Mouse (Mus musculus): ENCODE measurements around the gene Frrs1l.

DNA sequence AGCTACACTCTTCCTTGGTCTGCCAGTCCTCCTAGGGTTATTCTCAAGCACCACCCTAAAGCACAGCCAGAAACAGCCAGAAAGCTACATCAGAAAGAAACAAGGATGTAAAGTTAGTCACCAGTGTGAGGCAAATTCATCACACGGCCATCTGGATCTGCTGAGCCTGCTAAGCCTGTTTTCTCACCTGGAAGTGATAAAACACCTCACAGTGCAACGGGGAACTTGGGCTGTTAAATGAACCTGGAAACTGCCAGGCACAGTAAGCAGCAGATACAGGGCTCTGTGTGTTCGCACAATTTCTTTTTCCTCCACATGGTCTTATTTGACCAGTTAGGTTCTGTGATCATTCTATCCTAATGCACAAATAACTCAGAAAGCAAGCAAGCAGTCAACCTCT is 80.6 kb downstream of the Frrs1l start:
- no peak for TF ChIP-seq CTCF (IDR thresholded peaks at IDR 0.05)
- no peak for TF ChIP-seq EP300 (IDR thresholded peaks at IDR 0.05)
